Mouse (Mus musculus) liver, embryonic 14.5 days (tissue): ENCODE measurements around the gene Fbxo22. TPM values are rescaled to one million over a fixed set of nuclear protein-coding genes. Genes with fewer than 3 reads are reported as not detected.
"Not testable (repeated sequence)": the region's sequence is repeated elsewhere in the genome, so short reads cannot be mapped to it uniquely, and the experiment has no call there.

Experiments
- ATAC-seq: fragments of 200-750 bp; cut with Nextera tagmentation; 2 replicates; pipeline ENCODE4 v1.8.0; 2017; ENCODE audit warnings: moderate number of reproducible peaks, mild to moderate bottlenecking, moderate library complexity; ENCODE audit not compliant: insufficient read depth
- DNase-seq, 3 experiments: peaks; one replicate each; pipeline ENCODE4 v3.0.0-alpha.2; 2012 to 2013; ENCODE audit warnings: low read depth in 3 of 3, low spot score in 3 of 3
- H3K27ac ChIP-seq: fragments of 300-500 bp; sonication (generic); 2 replicates; pipeline ENCODE4 v1.5.1; 2014; ENCODE audit warnings: moderate library complexity, mild to moderate bottlenecking, control low read depth, inconsistent platforms
- H3K27me3 ChIP-seq: fragments of 300-500 bp; sonication (generic); 2 replicates; pipeline ENCODE4 v1.6.1; 2014; ENCODE audit warnings: mild to moderate bottlenecking, low read length, moderate library complexity; ENCODE audit not compliant: control insufficient read depth, insufficient read depth
- H3K36me3 ChIP-seq: fragments of 300-500 bp; sonication (generic); replicated peaks from 2 replicates; pipeline ENCODE4 v1.6.1; 2014; ENCODE audit warnings: low read depth; ENCODE audit not compliant: control insufficient read depth, insufficient read depth
- H3K4me1 ChIP-seq, 2 experiments: fragments of 200-500 bp in 1 of 2; fragments of 300-500 bp in 1 of 2; sonication (generic) in 1 of 2; replicated peaks; 2 replicates each; pipeline ENCODE4 v1.6.1; 2012 to 2014; ENCODE audit warnings: antibody characterized with exemption in 1 of 2, inconsistent platforms in 1 of 2, low read length in 1 of 2; ENCODE audit not compliant: control insufficient read depth in 2 of 2, insufficient read depth in 2 of 2
- H3K4me2 ChIP-seq: fragments of 300-500 bp; sonication (generic); 2 replicates; pipeline ENCODE4 v1.6.1; 2014; ENCODE audit warnings: low read depth, mild to moderate bottlenecking, control low read depth, moderate library complexity
- H3K4me3 ChIP-seq, 2 experiments: fragments of 200-500 bp in 1 of 2; fragments of 300-500 bp in 1 of 2; sonication (generic) in 1 of 2; 2 replicates each; pipeline ENCODE4 v1.5.1; 2012 to 2014; ENCODE audit warnings: low read depth in 2 of 2, low read length in 2 of 2, mild to moderate bottlenecking in 2 of 2, control low read depth in 1 of 2, inconsistent platforms in 1 of 2, moderate library complexity in 1 of 2; ENCODE audit not compliant: insufficient read depth in 1 of 2
- H3K9ac ChIP-seq: fragments of 300-500 bp; sonication (generic); replicated peaks from 2 replicates; pipeline ENCODE4 v1.6.1; 2014; ENCODE audit warnings: mild to moderate bottlenecking, control low read depth, moderate library complexity
- H3K9me3 ChIP-seq: fragments of 300-500 bp; sonication (generic); 2 replicates; pipeline ENCODE4 v1.6.1; 2016; ENCODE audit warnings: low read length, mixed read lengths; ENCODE audit not compliant: control insufficient read depth
- CTCF ChIP-seq: IDR thresholded peaks from 2 replicates; pipeline ENCODE4 v1.5.1; 2016; ENCODE audit warnings: antibody characterized with exemption, low read depth, control low read depth
- EP300 ChIP-seq: IDR thresholded peaks from 2 replicates; pipeline ENCODE4 v1.6.1; 2016; ENCODE audit warnings: antibody characterized with exemption, low read depth
- WGBS: fragments of 180-500 bp; shearing (Covaris S2); extraction: QIAGEN DNeasy Blood & Tissue Kit; methylation state at CpG from one replicate; pipeline ENCODE4 v1.1.7; 2014; ENCODE audit not compliant: insufficient replicate concordance; 5-methylcytosine and 5-hydroxymethylcytosine counted together
- polyA plus RNA-seq, 2 experiments: library from polyadenylated mRNA; depleted of rRNA in 1 of 2; stranded (reverse) in 1 of 2; unstranded in 1 of 2; fragments of >200 nt; fragmentation: Nextera tagmentation in 1 of 2; extraction: Ambion mirVana in 1 of 2; gene quantifications; 2 replicates each; pipeline versions ENCODE4 v1.2.1 to v1.2.3; 2012 to 2014

Gene Fbxo22
- polyA plus RNA-seq, 2 experiments = 8.8 to 15.7 TPM

- TF ChIP-seq EP300 = no peak
- no peak for TF ChIP-seq CTCF
- Histone ChIP-seq H3K4me3 (no peak overlapping the region), H3K4me1 (no peaks in the 10 kb centered on the region), H3K4me2 (no peak overlapping the region), H3K27ac (no peak overlapping the region), H3K36me3 (no peaks in the 10 kb centered on the region), H3K27me3 (no peaks in the 10 kb centered on the region), H3K9me3 (no peaks in the 10 kb centered on the region), H3K9ac (no peak overlapping the region)
- ATAC-seq (no peak), DNase-seq (no peak)
- WGBS = 61% methylated on average over 6 of the region's 6 CpGs
Observed at GRCm38 (mm10) chr9:55250595-55251247, 42.0 kb downstream of the Fbxo22 start.

DNA sequence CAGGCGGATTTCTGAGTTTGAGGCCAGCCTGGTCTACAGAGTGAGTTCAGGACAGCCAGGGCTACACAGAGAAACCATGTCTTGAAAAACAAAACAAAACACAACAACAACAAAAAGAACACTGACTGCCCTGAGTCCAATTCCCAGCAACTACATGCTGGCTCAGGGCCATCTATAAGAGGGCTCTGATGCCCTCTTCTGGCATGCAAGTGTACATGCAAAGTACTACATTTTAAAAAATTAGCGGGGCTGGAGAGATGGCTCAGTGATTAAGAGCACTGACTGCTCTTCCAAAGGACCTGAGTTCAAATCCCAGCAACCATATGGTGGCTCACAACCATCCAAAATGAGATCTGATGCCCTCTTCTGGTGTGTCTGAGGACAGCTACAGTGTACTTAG lies 43.4 kb downstream of the Fbxo22 start:
- H3K27me3 ChIP-seq, ATAC-seq, H3K4me2 ChIP-seq, DNase-seq, H3K9ac ChIP-seq, H3K4me3 ChIP-seq, H3K4me1 ChIP-seq, H3K27ac ChIP-seq, H3K9me3 ChIP-seq, H3K36me3 ChIP-seq: not testable (repeated sequence)
- WGBS = 27% methylated on average over 2 of the region's 2 CpGs
- TF ChIP-seq CTCF = peak; percentile 36; the same call in 1 of the 2 replicates

GRCm38 (mm10) chr9:55253849-55254248 lies 45.1 kb downstream of the Fbxo22 start:
- H3K4me2 ChIP-seq = no peak overlapping the region
- no peak overlapping the region for H3K4me3 ChIP-seq
- H3K27ac ChIP-seq = no peak overlapping the region
- no peaks in the 10 kb centered on the region for H3K4me1 ChIP-seq
- H3K36me3 ChIP-seq = no peaks in the 10 kb centered on the region
- no peak for ATAC-seq
- DNase-seq = no peak
- no peaks in the 10 kb centered on the region for H3K9me3 ChIP-seq
- H3K9ac ChIP-seq = no peak overlapping the region
- no peaks in the 10 kb centered on the region for H3K27me3 ChIP-seq
- no peak for TF ChIP-seq CTCF
- WGBS = 25% methylated on average over 1 of the region's 1 CpGs

GRCm38 (mm10) chr9:55255056-55255455 lies 46.3 kb downstream of the Fbxo22 start:
- Histone ChIP-seq H3K4me2 (no peak overlapping the region), H3K9ac (no peak overlapping the region), H3K27me3 (no peaks in the 10 kb centered on the region), H3K9me3 (no peaks in the 10 kb centered on the region), H3K36me3 (no peaks in the 10 kb centered on the region), H3K27ac (no peak overlapping the region), H3K4me3 (no peak overlapping the region), H3K4me1 (no peaks in the 10 kb centered on the region)
- no peak for ATAC-seq
- TF ChIP-seq CTCF (no peak), EP300 (no peak)
- no peak for DNase-seq
- WGBS = 63% methylated on average over 5 of the region's 5 CpGs

DNA sequence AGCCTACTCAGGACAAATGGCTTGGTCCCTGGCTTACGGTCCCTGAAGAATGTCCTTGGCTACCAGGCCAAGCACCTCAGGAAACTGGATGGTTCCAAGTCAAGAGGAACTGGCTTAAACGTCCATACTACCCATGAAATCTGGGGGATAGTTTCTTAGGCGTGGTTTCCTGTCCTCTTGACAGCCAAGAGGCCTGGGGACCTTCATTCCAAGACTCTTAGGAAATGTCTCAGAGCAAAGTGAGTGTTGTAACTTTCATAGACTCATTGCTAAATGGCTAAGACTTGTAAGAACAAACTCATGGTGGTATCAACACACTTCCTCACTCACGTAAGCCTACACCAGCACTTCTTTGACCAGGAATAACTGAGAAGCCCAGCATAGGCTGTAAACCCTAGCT lies 46.9 kb downstream of the Fbxo22 start:
- WGBS = 32% methylated on average over 4 of the region's 4 CpGs
- H3K27ac ChIP-seq = no peak overlapping the region
- H3K4me2 ChIP-seq = no peak overlapping the region
- no peak for TF ChIP-seq CTCF
- TF ChIP-seq EP300 = no peak
- H3K36me3 ChIP-seq = no peaks in the 10 kb centered on the region
- H3K4me3 ChIP-seq = no peak overlapping the region
- no peak overlapping the region for H3K9ac ChIP-seq
- H3K9me3 ChIP-seq = no peaks in the 10 kb centered on the region
- ATAC-seq (no peak), DNase-seq (peak in 1 of 3 experiments; percentile 13)
- H3K4me1 ChIP-seq = no peaks in the 10 kb centered on the region
- no peaks in the 10 kb centered on the region for H3K27me3 ChIP-seq
